Mouse (Mus musculus) cerebellum, postnatal 36 days (tissue): ENCODE data around the gene Rhobtb3.
"Not testable (repeated sequence)": the region's sequence is repeated elsewhere in the genome, so short reads cannot be mapped to it uniquely, and the experiment has no call there.

ENCODE experiments used
- DNase-seq, 2 experiments: peaks; one replicate each; pipeline ENCODE4 v3.0.0; 2021 to 2022; ENCODE audit warnings: mixed read lengths in 2 of 2

The Rhobtb3 gene

GRCm38 (mm10) chr13:75943189-75944043, at the start of gene Rhobtb3:
Rhobtb3 (minus strand) TSS chr13:75943925.
- peak; percentile 63 to 68 for DNase-seq

- no peak for DNase-seq
Observed at GRCm38 (mm10) chr13:75992169-75993028, 48.7 kb upstream of the Rhobtb3 start.

- no peak for DNase-seq
Observed at GRCm38 (mm10) chr13:75988096-75988495, 44.4 kb upstream of the Rhobtb3 start.

GRCm38 (mm10) chr13:75981901-75982300, 38.2 kb upstream of the Rhobtb3 start:
- no peak for DNase-seq

- DNase-seq, result no peak
Observed at GRCm38 (mm10) chr13:75976649-75977048, 32.9 kb upstream of the Rhobtb3 start.

- no peak for DNase-seq
Observed at GRCm38 (mm10) chr13:75976218-75976617, 32.5 kb upstream of the Rhobtb3 start.

- DNase-seq, result no peak
Observed at GRCm38 (mm10) chr13:75975629-75976028, 31.9 kb upstream of the Rhobtb3 start.

- DNase-seq, result no peak
Observed at GRCm38 (mm10) chr13:75974481-75974880, 30.8 kb upstream of the Rhobtb3 start.

GRCm38 (mm10) chr13:75966850-75967249, 23.1 kb upstream of the Rhobtb3 start, which contains the start of gene Spata9:
Spata9 (plus strand) TSS chr13:75967150.
- no peak for DNase-seq

- no peak for DNase-seq
Observed at GRCm38 (mm10) chr13:75955357-75955992, 11.8 kb upstream of the Rhobtb3 start.

GRCm38 (mm10) chr13:75950295-75950694, 6.6 kb upstream of the Rhobtb3 start:
- no peak for DNase-seq

- DNase-seq, result no peak
Observed at GRCm38 (mm10) chr13:75944044-75944820, 507 bp upstream of the Rhobtb3 start.

GRCm38 (mm10) chr13:75942731-75943130, 994 bp downstream of the Rhobtb3 start:
- DNase-seq, result no peak

- no peak for DNase-seq
Observed at GRCm38 (mm10) chr13:75941518-75942295, 2.0 kb downstream of the Rhobtb3 start.

GRCm38 (mm10) chr13:75940791-75941517, 2.8 kb downstream of the Rhobtb3 start:
- no peak for DNase-seq

GRCm38 (mm10) chr13:75938866-75939265, 4.9 kb downstream of the Rhobtb3 start:
- no peak for DNase-seq

GRCm38 (mm10) chr13:75933287-75933686, 10.4 kb downstream of the Rhobtb3 start:
- no peak for DNase-seq

GRCm38 (mm10) chr13:75931073-75931472, 12.7 kb downstream of the Rhobtb3 start:
- DNase-seq, result peak in 1 of 2 experiments; percentile 25

- DNase-seq, result no peak
Observed at GRCm38 (mm10) chr13:75930660-75931059, 13.1 kb downstream of the Rhobtb3 start.

GRCm38 (mm10) chr13:75930023-75930422, 13.7 kb downstream of the Rhobtb3 start:
- DNase-seq, result no peak

- DNase-seq, result not testable (repeated sequence)
Observed at GRCm38 (mm10) chr13:75929071-75929470, 14.7 kb downstream of the Rhobtb3 start.
